10 mouse cellular contexts compared by ENCODE assay signal in genomic region chr10:67052429-67052828, GRCm38 (mm10). TPM values are rescaled to one million over a fixed set of nuclear protein-coding genes. Genes with fewer than 3 reads are reported as not detected.
DNase-seq lines count a peak whose midpoint lies in the region; ATAC-seq and TF ChIP-seq lines count a peak whose summit lies in the region.
"Had no signal": no experiment of that assay in that cellular context is flagged by ENCODE, and none has a peak within 500 bp of the region (broad histone marks: within the 10 kb centered on the region; RNA-seq: fewer than 3 reads in every experiment).

No protein-coding gene starts in this region.

- TF ChIP-seq CTCF in gastrocnemius, adult 2 months (IDR thresholded peaks at IDR 0.05) = no peak

- no peak for DNase-seq in gastrocnemius, adult 2 months
- no peak for DNase-seq in gastrocnemius, postnatal 10 days
- no peak for DNase-seq in midbrain, embryonic 10.5 days (ENCODE audit: low spot score)
- DNase-seq in induced T-regulatory cell, adult 2 months (ENCODE audit: low read depth) = peak; percentile 68
- DNase-seq in spleen, postnatal 4 days (ENCODE audit: low spot score in 2 of 2) = no peak
- no peak for DNase-seq in layer of hippocampus, postnatal 36 days
- DNase-seq: kidney, postnatal 36 days had no signal

- H3K27ac ChIP-seq in gastrocnemius, adult 2 months = peak overlapping the region; percentile 79
- H3K27ac ChIP-seq in midbrain, embryonic 13.5 days = 0 out of 2 replicates have a peak overlapping the region, but pooled peaks have one; percentile 14
- H3K27ac ChIP-seq in midbrain, embryonic 10.5 days (replicated peaks) = no peak overlapping the region
- H3K27ac ChIP-seq in neural tube, embryonic 15.5 days (replicated peaks) = peak overlapping the region; percentile 67
- H3K27ac ChIP-seq: lung, embryonic 15.5 days had no signal

- H3K4me2 ChIP-seq in midbrain, embryonic 13.5 days (replicated peaks) = no peak overlapping the region
- no peak overlapping the region for H3K4me2 ChIP-seq in neural tube, embryonic 15.5 days
- H3K4me2 ChIP-seq: lung, embryonic 15.5 days had no signal

- H3K9ac ChIP-seq in midbrain, embryonic 13.5 days (replicated peaks) = no peak overlapping the region
- no peak overlapping the region for H3K9ac ChIP-seq in neural tube, embryonic 15.5 days (replicated peaks)
- H3K9ac ChIP-seq: lung, embryonic 15.5 days had no signal

- H3K4me1 ChIP-seq in midbrain, embryonic 13.5 days (replicated peaks) = peaks cover 39% of the 10 kb centered on the region
- H3K4me1 ChIP-seq in midbrain, embryonic 10.5 days = peaks cover 24% of the 10 kb centered on the region
- peaks cover 46% of the 10 kb centered on the region for H3K4me1 ChIP-seq in neural tube, embryonic 15.5 days

- WGBS in midbrain, embryonic 13.5 days = 86% methylated on average over 9 of the region's 9 CpGs
- 86% methylated on average over 9 of the region's 9 CpGs for WGBS in midbrain, embryonic 10.5 days
- WGBS in neural tube, embryonic 15.5 days = 62% methylated on average over 9 of the region's 9 CpGs

- no peaks in the 10 kb centered on the region for H3K9me3 ChIP-seq in midbrain, embryonic 13.5 days
- H3K9me3 ChIP-seq in midbrain, embryonic 10.5 days (replicated peaks) = no peaks in the 10 kb centered on the region
- H3K9me3 ChIP-seq in neural tube, embryonic 15.5 days (replicated peaks) = no peaks in the 10 kb centered on the region
- H3K9me3 ChIP-seq: lung, embryonic 15.5 days had no signal

- H3K36me3 ChIP-seq in midbrain, embryonic 13.5 days = no peaks in the 10 kb centered on the region
- H3K36me3 ChIP-seq in midbrain, embryonic 10.5 days = no peaks in the 10 kb centered on the region
- no peaks in the 10 kb centered on the region for H3K36me3 ChIP-seq in neural tube, embryonic 15.5 days
- H3K36me3 ChIP-seq: lung, embryonic 15.5 days had no signal

- no peak for ATAC-seq in midbrain, embryonic 13.5 days
- ATAC-seq in neural tube, embryonic 15.5 days (ENCODE audit: low FRiP score) = no peak

- intact Hi-C loops in gastrocnemius, adult 2 months (cut with DNase I) = loop anchor here (5.0 kb wide), 2 partner anchors 50 to 135 kb away; no protein-coding TSS in a partner anchor

- H3K27me3 ChIP-seq in midbrain, embryonic 13.5 days = no peaks in the 10 kb centered on the region
- H3K27me3 ChIP-seq in midbrain, embryonic 10.5 days (ENCODE audit: low read depth, poor library complexity, severe bottlenecking) = no peaks in the 10 kb centered on the region
- H3K27me3 ChIP-seq in neural tube, embryonic 15.5 days (replicated peaks) = no peaks in the 10 kb centered on the region
- H3K27me3 ChIP-seq: lung, embryonic 15.5 days had no signal

- H3K4me3 ChIP-seq in gastrocnemius, adult 2 months = peak overlapping the region; percentile 4; the same call in 1 of the 2 replicates
- no peak overlapping the region for H3K4me3 ChIP-seq in midbrain, embryonic 13.5 days (replicated peaks)
- no peak overlapping the region for H3K4me3 ChIP-seq in midbrain, embryonic 10.5 days
- no peak overlapping the region for H3K4me3 ChIP-seq in neural tube, embryonic 15.5 days (replicated peaks)
- H3K4me3 ChIP-seq: lung, embryonic 15.5 days had no signal

RNA-seq across cellular contexts. Expression of gene Jmjd1c, which starts 43.5 kb away (rescaled TPM):
- total RNA-seq in gastrocnemius, adult 2 months (2021) = 10 to 100 TPM; 23.7 to 26.6 TPM
- 10 to 100 TPM; 33.0 to 48.7 TPM for total RNA-seq in gastrocnemius, postnatal 10 days (2021)
- polyA plus RNA-seq in midbrain, embryonic 13.5 days (2015; fragmentation: Nextera tagmentation; extraction: Ambion mirVana) = 48.6 and 56.1 TPM in 2 replicates
- 27.1 and 28.4 TPM in 2 replicates for polyA plus RNA-seq in midbrain, embryonic 10.5 days (2016; fragmentation: Nextera tagmentation; extraction: Ambion mirVana)
- polyA plus RNA-seq in neural tube, embryonic 15.5 days (2015; fragmentation: Nextera tagmentation; extraction: Ambion mirVana) = 43.8 and 50.7 TPM in 2 replicates
- 100 to 1,000 TPM; 103 to 110 TPM for total RNA-seq in layer of hippocampus, postnatal 36 days (2021)

RNA-seq across cellular contexts. Expression of gene Reep3, which starts 44.3 kb away (rescaled TPM):
- total RNA-seq in gastrocnemius, adult 2 months (2021) = 10 to 100 TPM in 1 of 2 experiments, 1 to 10 TPM in 1; 9.7 to 10.8 TPM
- 10 to 100 TPM; 21.9 to 27.2 TPM for total RNA-seq in gastrocnemius, postnatal 10 days (2021)
- polyA plus RNA-seq in midbrain, embryonic 13.5 days (2015; fragmentation: Nextera tagmentation; extraction: Ambion mirVana) = 38.6 and 41.0 TPM in 2 replicates
- 31.7 and 36.7 TPM in 2 replicates for polyA plus RNA-seq in midbrain, embryonic 10.5 days (2016; fragmentation: Nextera tagmentation; extraction: Ambion mirVana)
- 34.5 and 35.9 TPM in 2 replicates for polyA plus RNA-seq in neural tube, embryonic 15.5 days (2015; fragmentation: Nextera tagmentation; extraction: Ambion mirVana)
- 10 to 100 TPM; 20.2 to 24.1 TPM for total RNA-seq in layer of hippocampus, postnatal 36 days (2021)
